Mouse (Mus musculus) c-Kit-positive CD71-positive TER-119-positive erythroid progenitor cells, embryonic 14.5 days (primary cell): ENCODE results near the gene Me3.

Experiments used
- DNase-seq: peaks from one replicate; pipeline ENCODE4 v3.0.0-alpha.2; 2013; ENCODE audit warnings: low spot score

Me3 gene

DNA sequence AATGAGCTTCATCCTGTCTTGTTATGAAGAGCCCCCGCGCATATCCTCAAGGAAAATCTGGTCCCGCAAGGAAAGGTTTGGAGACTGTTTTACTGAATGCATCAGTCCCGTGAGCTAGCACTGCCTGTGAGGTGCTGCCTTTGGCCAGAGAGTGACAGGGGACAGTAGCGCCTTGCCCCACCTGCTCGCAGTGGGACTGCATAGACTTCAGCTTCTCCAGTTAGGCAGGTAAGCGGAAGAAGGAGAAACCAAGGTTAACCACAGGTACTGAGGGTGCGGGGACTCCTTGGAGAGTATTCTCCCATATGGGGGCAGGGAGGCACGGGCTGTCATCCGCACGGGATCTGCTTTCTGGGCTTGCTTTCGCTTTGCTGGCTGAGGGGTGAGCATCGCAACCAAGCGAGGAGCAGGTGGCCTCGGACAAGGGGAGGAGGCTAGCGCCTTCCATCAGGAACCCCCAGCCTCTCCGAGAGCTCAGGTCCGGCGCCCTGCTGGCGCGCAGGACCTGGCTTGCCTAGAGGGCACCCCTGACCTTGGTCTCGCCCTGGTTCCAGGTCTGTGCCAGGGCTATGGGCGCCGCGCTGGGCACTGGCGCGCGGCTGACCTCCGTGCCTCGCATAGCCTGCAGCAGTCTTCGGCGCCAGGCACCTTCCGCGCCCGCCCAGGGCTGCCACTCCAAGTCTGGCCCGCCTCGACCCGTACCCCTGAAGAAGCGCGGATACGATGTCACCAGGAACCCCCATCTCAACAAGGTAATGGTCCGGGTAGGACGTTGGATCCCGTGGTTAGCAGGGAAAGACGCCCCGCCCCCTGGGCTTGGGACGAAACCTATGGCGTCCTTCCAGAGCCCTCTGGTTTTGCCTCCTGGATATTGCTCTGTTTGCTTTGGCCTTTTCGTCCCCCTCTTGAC is at the start of gene Me3:
Me3 (plus strand) TSS at position 51 of the 910 bp plus-strand sequence.
- DNase-seq: no peak

DNA sequence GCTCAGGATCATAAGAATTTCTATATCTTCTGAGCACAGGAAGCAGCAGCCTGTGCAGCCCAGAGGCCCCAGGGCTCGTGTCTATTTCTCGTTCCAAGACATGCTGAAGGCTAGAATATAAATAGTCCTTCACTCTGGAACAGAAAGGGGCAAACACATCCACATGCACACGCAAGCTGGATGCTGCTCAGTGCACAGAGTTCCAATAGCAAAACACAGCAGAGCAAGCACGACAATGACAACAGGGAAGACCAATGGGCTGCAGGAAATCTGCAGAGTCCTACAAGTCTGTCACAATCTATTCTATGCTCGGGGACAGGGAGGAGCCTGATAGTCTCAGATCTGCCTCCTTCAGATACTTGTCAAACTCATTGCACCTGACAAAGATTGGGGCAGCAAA is 42.2 kb upstream of the Me3 start:
- DNase-seq: no peak

DNA sequence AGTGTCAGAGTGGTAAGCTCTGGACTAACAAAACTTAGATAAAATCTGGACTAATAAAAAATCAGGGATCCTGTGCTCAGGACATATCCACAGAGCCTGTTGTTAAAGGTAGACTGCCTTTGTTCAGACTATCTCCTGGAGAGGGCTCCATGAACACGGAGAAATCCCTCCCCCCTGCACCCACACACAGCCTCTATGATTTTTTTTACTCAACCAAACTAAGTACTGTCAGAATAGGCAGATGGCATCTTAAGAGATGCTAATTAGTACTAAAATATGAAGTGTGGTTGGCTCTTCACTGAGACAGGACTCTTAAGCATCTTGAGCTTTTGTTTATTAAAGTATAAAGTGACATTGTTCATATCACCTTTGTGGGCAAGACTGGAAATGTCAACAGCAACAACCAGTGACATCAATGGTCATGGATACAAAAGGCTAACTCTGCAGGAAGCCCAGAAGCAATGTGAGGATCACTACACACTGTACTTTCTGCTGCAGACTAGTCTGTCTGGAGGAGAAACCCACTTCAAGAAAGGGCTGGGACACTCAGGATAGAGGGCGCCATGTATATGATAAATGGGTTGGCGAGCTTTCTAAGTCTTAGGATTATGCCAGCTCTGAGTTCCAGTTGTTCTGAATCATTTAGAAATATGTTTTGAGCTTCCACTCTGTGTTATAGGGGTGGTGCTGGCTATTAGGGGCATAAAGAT is 41.5 kb upstream of the Me3 start:
- no peak for DNase-seq

DNA sequence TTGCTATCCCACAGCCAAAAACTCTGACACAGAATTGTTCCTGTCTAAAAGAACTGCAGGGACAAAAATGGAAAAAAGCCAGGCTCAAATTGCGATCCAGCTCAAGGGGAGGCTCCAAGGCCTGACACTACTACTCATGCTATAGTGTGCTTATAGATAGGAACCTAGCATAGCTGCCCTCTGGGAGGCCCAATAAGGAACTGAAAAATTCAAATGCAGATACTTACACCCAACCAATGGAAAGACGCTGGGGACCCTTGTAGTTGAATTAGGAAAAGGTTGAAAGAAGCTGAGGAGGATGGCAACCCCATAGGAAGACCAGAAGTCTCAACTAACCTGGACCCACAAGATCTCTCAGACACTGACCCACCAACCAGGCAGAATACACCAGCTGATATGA is 36.4 kb upstream of the Me3 start:
- no peak for DNase-seq

DNA sequence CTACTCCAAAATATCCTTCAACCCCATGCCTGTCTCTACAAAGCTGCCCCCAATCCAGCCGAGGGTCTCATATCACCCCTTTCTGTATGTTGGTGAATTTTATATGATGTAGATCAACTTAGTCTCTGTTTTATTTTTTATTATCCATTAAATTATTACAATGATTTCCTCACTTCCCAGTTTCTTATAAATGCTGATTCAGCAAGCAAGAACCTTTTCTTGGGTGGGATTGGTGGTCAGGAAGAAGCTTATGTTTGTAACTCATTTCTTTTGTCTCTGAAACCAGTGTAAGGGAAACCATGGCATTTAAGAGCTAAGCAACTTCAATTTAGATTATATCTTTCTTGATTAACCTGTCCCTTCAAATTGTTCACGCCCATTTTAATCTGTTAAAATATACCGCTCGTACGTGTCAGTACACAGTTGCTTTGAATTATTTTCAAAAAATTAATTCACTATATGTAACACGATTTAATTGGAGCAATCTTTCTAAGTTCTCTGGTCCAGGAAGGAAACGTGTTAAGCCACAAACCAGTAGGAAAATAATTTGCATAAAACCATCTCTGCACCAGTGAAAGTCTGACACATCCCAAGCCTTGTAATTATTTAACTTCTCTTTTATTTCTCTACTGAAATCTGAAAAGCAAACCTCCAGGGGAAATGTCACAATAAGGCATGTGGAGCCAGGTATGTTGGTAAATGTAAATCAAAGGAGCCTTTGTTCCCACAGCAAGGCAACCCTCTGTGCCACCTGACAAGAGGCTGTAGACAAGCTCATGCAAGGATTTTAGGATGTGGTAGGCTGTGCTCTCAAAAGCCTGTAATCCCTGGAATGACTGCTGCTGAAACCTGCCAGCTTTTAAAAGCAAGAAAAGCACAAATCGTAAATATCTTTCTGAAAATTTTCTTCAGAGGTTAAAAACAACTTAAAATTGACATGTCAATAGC is 26.3 kb upstream of the Me3 start:
- DNase-seq: no peak

DNA sequence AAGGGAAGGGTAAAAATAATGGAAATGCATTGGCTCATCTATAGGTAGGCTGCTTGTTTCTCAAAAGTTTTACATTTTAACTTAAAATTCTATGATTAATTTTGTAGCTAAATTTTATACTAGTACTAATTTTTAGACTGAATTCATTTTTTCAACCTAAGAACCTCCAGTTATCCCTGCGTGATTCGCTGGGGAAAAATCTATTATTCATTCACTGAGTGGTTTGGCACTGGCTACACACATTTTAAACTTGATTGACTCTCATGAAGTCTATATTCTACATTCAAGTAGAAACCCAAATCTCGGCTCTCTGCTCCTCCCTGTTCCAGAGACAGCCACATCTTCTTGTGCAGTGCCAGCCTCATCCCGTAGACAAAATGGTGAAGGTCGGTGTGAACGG is 24.9 kb upstream of the Me3 start:
- no peak for DNase-seq

DNA sequence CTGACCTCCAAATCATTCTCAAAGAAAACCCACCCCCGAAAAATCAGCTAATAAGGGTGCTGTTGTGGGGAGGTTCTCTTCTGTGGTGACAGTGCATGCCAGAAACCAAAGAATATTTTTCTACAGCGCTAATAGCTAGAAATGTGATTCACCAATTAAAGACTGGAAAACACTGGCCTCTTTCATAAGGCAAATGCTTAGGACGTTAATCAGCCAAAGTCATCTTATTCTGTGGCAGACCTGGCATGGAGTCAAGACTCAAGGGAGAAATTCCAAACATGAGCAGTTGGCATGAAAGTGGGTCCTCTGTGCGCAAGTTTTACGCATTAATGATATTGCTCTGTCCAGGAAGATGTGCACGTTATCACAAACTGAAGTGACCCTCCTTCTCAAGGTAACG is 21.0 kb upstream of the Me3 start:
- no peak for DNase-seq

DNA sequence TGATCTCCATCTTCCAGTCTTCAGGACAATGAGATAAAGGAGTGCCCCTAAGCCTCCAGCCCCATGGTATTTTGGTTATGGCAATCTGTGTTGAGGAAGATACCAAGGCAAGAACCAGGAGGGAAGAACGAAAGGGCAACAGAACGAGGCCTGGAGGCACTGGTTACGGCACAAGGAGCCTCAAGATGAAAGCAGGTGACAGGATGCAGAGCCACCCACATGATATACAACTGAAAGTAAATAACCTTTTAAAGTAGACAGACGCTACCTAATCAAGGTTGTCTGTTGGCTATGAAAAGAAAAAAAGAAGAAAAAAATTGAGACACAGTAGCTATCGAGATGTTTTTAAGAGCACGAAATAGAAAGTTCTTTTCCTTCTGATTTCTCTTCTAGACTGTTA is 16.0 kb upstream of the Me3 start:
- no peak for DNase-seq

DNA sequence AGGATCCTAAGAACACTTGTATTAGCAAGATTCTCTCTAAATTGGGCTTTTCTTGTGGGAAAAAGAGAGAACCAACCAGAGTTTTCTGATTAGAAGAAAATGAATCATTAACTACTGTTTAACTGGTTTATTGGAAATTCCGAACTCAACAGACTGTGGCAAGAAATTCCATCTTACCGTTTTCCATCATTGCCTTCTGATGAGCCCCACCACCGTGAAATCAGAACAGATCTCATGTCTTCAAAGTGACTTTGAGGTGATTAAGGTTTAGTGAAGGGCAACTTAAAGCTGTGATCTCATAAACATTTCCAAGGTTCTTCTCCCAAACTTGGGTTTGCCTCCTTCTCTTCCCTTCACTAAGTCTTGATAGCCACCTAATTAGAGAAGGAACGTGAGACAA is 8.9 kb upstream of the Me3 start:
- DNase-seq: no peak

DNA sequence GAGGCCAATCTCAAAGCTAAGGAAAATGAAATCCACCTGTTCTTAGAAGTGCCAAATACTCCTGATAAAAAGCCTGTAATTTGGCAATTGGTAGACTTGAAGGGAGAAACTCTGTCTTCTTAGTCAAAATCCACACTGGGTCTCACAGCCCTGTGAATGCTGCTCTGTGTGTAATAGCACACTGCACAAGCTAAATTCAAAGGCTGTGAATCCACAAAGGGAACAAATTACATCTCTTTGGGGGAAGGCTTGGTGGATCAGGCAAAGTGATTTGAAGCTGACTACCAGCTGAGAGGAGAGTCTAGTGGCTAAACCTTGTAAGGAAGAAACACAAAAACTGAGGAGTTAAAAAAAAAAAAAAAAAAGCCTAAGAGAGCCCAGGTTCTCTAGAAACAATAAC is 4.8 kb upstream of the Me3 start:
- DNase-seq: no peak

DNA sequence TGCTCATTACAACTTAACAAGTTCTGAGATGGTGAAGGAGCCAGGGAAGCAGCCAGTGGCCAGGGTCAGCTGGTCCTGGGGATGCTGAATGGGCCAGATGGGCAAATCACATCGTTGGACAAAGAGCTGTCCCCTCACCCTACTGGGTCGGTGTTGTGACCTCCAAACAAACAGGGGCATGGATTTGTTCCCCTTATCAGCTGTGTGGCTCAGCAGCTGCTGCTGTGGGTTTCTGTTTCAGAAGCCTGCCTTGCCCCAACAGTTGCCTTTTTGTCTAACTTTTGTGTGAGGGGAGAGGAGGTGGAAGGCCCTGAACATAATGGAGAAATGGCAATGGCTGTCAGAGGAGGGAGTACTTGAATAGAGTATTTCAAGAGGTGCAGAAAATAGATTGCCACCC is 4.2 kb upstream of the Me3 start:
- no peak for DNase-seq

DNA sequence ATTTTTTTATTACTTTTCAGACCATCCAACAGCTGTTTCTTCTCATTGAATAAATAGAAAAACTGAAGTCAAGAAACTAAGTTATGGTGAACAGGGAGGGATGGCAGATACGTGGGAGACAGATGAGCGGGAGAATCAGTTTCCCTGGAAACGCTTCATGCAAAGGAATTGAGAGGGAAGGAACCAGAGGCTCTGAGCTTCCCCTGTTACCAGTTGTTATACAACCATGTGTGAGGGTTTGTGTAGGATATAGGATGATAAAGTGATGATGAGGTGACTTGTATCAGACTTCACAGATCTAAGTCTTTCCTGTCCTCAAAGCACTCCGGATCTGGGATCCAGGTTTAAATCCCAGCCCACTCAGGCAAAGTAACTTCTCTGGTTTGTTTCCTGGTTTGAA is 3.2 kb upstream of the Me3 start:
- no peak for DNase-seq

DNA sequence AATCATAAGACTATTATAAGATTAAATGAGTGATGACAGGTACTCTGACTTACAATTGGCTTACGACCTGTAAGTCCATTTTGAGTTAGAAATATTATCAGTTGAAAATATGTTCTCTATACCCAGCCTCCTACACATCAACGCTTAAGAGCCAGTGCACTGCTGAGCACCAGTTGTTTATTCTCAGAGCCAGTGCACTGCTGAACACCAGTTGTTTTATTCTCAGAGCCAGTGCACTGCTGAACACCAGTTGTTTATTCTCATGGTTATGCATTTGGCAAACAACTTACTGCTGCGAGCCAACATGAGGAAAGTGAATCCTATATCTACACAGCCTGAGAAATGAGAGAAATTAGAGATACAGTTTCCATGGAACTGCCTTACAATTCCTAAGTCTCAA is 2.3 kb upstream of the Me3 start:
- DNase-seq: no peak

DNA sequence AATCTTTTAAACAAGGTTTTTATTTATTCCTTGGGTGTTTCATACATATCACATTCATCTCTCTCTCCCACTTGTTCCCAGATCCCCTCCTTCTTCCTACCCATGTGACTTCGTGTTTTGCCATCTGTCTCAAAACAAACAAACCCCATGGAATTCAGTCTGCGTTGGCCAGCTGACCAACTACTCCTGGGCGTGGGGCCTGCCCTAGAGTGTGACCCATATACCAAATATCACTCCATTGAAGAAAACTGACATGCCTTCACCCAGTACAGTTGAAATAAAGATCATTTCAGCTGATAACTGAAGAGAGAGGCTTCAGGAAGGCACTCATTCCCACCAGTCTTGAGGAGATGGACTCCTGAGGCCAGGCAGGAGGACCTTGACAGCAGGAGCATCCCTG is 1.4 kb upstream of the Me3 start:
- no peak for DNase-seq

DNA sequence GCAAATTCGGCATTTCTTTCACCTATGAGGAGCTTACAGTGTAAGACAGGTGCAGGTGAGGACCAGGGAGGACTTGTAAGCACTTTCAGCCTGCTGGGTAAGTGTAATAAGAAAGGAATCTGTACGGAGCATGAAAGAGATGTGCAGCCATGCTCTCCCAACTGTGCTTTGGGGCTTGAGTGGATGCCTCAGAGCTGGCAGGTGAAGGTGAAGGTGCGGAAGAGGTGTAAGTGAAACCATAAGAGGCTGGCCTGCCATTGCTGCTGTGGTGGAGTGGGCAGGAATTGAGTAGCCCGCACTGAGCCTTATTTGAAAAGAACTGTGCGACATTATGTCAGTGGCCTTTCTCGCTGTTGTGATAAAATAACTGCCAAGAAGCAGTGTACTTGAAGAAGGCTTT is 8.3 kb downstream of the Me3 start:
- no peak for DNase-seq

DNA sequence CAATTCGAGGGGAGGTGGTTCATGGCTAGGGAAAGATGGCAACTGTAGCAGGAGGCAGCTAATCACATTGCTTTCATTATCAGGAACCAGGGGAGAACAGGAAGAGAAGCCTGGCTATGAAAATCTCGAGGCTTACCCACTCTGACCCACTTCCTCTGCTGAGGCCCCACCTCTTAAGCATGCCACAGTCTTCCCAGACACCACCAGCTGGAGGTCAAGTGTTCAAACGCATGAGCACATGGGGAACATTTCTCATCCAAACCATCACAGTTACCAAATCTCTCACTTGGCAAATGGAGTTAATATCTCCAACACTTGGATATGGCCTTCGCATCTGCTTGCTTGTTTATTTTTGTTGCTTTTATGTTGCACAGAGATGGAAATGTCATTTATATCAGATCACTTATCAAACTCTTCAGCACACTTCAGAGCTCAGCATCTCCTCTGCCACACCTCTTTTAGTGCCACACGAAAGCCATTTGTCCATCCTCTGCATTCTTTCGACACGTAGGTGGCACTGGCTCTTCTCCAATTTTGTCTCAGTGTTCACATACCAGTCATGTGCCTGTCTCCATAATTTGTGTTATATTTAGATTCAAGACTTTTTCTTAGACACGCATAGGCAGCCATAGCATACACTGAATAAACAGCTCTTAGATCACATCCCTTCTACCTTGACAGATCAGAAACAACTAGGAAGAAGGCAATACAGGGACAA is 8.9 kb downstream of the Me3 start:
- no peak for DNase-seq

DNA sequence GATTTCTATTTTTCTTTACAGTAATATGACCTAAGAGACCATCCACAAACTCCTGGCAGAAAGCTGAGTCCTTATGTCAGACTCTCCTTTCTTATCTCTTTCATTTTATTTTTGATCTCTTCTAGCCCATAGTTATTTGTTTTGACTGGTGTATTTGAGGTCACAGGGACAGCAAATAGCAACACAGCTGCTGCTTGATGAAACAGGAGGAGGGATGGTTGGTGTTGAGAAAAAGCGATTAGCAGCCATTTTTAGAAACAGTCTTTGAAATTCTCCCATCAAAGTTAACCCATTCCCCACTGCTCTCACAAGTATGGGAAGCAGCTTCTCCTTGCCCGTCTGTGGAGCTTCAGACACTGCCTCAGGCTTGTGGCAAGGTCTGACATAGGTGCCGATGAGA is 12.8 kb downstream of the Me3 start:
- no peak for DNase-seq

DNA sequence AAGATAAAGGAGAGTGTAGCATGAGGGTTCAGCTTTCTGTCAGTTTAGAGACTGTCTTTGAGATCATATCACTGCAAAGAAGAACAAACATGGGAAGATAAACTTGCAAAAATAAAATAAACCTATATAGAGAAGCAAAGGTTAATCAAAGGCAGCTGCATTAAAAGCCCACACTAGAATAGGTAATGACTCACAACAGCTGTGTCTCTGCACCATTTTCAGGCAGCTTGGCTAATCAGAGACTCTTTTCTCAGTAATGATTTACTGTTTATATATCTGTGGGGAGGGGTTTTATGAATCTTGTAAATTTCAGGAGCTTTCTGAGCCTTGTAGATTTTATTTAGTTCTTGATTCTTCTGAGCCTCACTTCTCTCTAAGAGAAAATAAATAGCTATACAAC is 15.7 kb downstream of the Me3 start:
- DNase-seq: no peak

DNA sequence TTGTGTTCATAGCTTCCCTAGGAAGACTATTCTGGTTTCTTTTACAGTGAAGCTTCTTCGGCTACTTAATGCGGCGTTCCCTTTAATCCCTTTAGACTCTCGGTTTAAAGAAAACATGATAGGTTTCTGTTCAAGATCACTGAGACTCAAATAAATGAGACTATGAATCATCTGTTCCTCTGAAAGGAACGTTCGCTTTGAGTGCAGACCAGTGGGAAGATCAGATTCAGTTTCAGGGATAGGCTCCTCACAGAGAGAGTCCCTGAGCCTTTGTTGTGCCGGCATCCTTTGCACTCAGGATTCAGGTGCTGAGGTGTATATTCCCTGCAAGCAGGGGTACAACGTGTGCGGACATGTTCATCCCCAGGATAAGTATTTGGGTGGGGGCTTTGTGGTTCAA is 25.0 kb downstream of the Me3 start:
- DNase-seq: no peak

DNA sequence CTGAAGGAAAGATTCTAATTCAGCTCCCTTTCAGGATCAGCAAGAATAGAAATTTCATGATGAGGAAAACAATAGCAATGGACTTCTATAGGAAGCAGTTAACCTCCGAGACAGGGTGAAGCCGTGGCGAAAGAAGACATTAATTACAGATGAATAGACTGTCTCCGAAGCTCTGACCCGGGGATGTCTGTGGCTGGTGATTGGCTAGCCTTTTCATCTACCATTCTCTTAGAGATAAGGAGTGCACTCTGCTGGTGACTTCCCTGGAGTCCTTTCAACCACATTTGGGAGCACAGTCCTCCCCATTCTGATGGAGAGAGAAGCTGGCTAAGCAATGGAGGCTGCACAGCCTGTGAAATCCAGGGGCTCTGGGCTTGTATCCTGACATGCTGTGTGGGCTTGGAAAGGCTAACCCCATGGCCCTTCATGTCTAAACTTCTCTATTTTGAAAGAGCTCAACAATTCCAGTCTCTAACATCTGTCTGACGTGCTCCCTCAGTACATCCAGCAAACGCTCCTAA is 25.6 kb downstream of the Me3 start:
- DNase-seq: no peak

DNA sequence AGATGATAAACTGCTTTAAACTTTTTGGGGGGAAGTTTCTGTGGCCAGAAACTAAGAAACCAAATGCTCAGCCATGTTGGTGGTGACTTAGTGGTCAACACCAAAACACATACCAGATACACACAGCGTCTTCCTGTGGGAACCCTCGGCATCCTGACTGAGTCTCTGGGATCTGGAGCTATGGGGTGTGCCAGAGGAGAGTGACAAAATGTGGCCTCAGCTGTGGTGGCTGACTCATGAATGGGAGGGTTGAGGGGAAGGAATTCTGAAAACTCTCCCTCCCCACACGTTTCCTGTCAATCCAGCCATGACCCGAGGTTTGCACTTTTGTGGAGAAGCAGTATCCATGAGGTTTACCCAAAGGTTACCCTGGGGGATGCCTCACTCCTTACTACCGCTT is 32.0 kb downstream of the Me3 start:
- no peak for DNase-seq

DNA sequence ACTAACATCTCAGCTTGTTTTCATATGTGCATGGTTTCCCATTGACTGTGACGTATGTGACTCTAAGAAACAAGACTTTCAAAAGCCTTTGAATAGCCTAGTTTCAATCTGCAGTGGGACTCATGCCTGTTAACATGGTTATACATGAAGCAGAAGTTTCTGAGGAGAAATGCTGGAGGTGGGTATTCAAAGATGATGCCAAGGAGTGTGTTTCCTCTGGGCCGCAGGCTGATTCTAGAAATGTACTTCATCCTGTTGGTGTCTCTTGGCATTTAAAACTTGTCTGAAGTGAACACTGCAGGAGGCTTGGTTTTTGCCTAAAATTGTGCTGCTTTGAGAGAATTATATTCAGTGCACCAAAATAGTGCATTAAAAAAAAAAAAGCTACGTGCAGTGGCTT is 34.2 kb downstream of the Me3 start:
- no peak for DNase-seq
